Mouse (Mus musculus): ENCODE data around the gene Crtac1. TPM values are rescaled to one million over a fixed set of nuclear protein-coding genes. Genes with fewer than 3 reads are reported as not detected.

The Crtac1 gene
- total RNA-seq, 2 experiments from 2014 or later: 0.45 TPM; not detected in 1

GRCm38 (mm10) chr19:42331446-42331845 lies 100.1 kb downstream of the Crtac1 start:
- no peak for DNase-seq (ENCODE audit: low spot score)

- no peak for DNase-seq (ENCODE audit: low spot score)
Measured at GRCm38 (mm10) chr19:42328160-42328559, 103.4 kb downstream of the Crtac1 start.

DNA sequence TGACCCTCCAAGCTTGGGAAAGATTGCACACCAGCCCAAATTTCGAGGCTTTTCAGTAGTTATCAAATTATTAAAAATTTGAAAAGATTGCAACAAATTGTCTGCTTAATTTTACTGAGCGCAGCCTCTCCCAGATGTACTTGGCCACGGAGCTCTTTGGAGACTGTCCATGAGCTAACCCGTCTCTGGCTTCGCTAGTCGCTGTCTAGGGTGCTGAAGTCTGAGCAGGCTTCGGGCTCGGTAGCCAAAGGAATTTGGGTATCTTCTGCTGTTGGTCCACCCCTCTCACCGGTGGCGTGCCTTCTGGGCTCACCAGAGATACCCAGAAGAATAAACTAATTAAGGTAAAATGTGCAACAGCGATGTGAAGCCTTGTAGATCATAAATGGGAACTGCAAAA lies 105.7 kb downstream of the Crtac1 start:
- DNase-seq (ENCODE audit: low spot score): peak; percentile 63

- no peak for DNase-seq (ENCODE audit: low spot score)
Measured at GRCm38 (mm10) chr19:42322357-42323090, 109.1 kb downstream of the Crtac1 start.

DNA sequence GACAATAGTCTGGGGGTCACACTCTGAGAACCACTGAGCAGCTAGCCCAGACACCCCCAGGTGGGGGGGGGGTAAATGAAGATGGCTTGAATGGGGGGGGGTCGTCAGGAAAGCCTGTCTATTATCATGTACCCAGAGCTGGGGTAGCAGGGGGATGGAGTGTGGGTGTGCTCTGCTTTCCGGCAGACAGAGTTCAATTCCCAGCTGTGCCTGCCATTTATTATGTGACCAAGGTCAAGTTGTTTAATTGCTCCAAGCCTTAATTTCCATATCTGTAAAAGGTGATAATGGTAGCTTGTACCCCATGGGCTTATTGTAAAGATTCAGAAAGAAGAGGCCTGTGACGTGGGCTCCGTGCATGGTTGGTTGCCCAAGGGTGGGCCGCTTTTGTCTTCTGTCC lies 109.6 kb downstream of the Crtac1 start:
- no peak for DNase-seq (ENCODE audit: low spot score)

DNA sequence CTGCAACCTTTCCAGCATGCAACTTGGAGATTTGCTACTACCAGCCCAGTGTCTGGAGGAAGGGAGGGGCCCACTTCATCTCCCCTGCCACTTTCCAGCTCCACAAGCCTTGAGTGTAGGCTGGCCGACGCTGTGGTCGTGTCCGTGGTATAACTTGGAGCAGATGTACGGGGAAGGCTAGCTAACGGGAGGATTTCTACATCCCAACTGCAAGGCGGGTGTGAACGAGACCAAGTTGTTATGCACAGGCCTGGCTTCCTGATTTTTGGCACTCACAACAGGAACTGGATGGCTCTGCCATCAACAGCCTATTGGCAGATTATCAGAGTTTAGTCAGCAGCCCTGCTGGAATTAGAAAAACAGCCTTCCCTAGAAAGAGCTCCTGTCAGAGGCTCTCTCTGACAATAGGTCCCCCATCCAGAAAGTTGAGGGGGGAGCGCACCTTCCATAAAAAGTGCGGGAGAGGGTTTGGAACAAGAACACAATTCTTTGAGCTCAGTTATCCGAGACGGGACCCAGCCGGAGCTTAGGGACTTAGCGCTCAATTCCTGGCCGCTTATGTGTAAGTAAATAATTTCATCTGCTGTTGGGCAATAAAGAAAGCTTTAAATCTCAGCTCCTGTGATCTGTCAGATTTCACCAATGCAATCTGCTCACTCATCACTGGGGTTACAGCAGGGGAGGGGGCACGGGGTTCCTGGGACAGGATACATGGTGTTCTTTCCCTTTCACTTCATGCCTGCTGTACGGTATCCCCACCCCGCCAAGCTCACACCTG lies 113.7 kb downstream of the Crtac1 start:
- DNase-seq (ENCODE audit: low spot score): peak; percentile 8

- DNase-seq (ENCODE audit: low spot score): no peak
Measured at GRCm38 (mm10) chr19:42316998-42317397, 114.6 kb downstream of the Crtac1 start.

- peak; percentile 22 for DNase-seq (ENCODE audit: low spot score)
Measured at GRCm38 (mm10) chr19:42316525-42316924, 115.1 kb downstream of the Crtac1 start.

DNA sequence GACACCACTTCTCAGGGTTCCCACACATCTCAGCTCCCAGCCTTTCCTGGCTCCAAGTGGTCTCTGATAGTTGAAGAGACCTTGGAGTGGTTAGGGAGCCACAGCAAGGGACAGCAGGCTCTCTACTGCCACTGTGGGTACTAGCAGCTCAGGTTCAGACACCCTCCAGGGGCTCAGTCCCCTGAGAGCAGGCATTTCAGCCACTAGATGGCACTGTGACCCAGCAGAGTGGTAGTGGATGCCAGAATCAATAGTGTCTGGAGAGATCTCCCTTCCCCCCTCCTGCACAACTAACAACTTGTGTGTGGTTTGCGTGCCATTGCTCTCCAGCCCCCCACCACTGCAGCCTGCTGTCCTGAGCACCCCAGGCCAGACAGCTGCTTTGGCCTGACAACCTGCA lies 115.7 kb downstream of the Crtac1 start:
- DNase-seq (ENCODE audit: low spot score): peak; percentile 50

DNA sequence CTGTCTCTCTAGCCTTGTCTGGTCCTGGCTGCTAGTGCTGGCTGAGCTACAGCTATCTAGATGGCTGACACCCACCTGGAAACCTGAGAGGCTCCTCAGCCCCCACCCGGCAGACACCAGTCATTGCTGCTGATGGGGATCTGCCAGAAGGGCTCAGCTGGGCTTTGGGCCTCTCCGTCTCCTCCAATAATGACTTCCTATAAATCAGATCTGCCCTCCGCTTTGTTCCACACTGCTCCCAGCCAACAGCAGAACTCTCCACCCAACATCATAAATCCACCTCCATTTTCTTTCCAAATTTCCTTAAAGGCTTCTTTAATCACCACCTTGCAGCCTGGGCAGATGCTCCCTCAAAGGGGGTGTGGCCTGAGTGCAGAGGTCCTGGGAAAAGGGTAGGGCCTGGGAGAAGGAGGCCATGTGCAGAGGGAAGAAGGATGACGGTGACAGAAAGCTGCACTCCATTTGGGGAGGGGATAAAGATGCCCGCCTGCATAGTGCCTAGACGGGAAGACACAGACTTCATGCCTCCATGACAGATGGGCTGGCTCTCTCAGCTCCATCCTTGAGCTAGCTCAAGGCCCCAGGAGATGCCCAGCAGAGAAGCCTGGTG lies 116.4 kb downstream of the Crtac1 start:
- DNase-seq (ENCODE audit: low spot score): no peak

DNA sequence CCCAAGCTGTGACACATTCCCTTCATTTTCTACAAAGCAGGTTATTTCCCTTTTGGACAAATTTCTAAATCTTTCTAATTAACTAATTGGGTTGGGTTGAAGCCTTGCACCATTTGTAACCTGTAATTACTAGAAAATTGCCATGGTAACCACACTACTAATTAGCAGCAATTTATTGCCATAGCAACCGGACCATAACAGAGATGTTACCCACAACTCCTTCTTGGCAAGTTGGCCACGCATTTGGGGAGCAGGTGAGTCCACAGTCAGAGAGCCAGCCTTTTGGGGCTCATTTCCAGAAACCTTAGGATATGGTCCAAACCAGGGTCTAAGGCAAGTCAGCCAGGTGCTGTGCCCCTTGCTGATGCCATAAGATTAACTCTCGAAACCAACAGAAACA lies 119.4 kb downstream of the Crtac1 start:
- no peak for DNase-seq (ENCODE audit: low spot score)

GRCm38 (mm10) chr19:42311332-42311731 lies 120.3 kb downstream of the Crtac1 start:
- no peak for DNase-seq (ENCODE audit: low spot score)

DNA sequence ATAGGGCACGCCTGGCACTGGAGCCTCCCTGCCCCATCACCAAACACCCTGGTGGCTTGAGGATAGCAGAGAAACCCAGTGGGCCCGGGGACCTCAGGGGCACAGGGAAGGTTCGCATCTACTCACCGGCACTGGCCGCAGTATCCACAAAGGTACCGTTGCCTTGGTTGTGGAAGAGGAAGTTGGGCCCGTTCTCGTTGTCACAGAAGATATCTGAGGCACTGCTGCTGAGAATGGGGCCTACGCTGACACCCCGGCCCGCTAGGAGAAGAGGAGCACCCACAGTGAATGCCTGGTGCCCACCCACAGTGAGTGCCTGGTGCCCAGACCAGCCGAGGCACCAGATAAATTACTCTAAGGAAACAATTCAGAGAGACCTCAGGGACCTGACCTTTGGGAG lies 122.7 kb downstream of the Crtac1 start:
- DNase-seq (ENCODE audit: low spot score): no peak

- no peak for DNase-seq (ENCODE audit: low spot score)
Measured at GRCm38 (mm10) chr19:42307019-42307418, 124.6 kb downstream of the Crtac1 start.

GRCm38 (mm10) chr19:42306202-42306601 lies 125.4 kb downstream of the Crtac1 start:
- no peak for DNase-seq (ENCODE audit: low spot score)

DNA sequence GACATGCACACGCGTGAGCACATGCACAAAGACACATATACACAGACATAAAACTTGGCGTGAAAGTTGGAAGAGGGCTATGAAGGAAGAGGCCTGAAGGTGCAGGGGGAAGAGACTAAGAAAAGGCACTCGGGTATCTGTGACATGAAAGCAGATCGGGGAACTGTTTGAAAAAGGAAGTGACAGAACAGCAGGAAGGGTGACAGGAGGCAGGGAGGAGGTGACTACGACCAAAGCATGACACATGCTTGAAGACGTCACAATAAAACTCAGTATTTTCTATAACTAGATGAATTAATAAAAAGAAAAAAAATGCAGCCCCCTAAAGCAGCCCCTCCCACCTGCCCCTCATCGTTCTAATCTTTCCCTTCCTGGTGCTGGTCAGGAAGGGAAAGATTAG lies 125.8 kb downstream of the Crtac1 start:
- DNase-seq (ENCODE audit: low spot score): no peak

- DNase-seq (ENCODE audit: low spot score): no peak
Measured at GRCm38 (mm10) chr19:42304506-42304905, 127.1 kb downstream of the Crtac1 start.

DNA sequence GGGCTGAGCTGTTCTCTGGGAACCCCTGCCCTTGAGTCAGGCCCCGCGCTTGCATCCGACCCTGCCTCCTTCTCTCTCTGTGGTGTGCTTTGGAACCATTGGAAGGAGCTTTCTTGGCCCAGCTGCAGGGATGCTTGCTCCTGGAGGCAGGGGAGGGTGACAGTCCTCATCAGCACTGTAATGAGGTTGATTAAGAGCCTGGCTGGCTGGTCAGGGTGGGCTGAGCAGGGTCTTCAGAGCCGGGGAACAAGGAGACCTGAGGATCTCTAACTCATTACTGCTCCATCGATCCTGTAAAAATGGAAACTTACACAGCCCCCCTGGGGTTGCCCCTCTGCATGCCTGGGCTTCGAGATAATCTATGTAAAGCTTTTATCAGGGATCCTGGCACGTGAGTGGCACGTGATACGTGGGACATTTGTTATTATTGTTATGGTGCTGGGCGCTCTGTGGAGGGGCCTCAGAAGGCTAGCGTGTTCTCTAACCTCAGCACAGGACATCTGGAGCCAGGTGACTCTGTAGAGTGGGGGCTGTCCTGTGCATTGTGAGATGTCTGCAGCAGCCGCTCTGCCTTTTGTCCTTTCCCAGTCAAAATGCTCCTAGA lies 128.3 kb downstream of the Crtac1 start:
- no peak for DNase-seq (ENCODE audit: low spot score)

GRCm38 (mm10) chr19:42293216-42293615 lies 138.4 kb downstream of the Crtac1 start:
- no peak for DNase-seq (ENCODE audit: low spot score)

DNA sequence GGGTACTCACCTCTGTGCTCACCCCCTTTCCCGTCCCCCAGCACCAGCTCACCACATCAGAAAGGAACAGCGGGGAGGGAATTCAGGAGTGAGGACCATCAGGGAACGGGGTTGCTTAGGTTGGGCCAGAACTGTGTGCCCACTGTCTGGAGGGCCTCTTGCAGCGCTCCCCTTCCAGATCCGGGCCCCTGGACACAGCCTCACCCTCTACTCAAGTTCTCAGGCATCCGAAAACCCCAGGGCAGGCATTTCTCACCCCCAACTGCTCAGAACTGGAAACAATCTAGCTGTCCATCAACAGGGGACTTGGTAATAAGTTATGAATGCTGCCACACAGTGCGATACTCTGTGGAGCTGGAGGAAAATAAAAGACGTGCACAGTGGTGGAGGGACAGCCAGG lies 139.5 kb downstream of the Crtac1 start:
- no peak for DNase-seq (ENCODE audit: low spot score)

GRCm38 (mm10) chr19:42290954-42291661 lies 140.5 kb downstream of the Crtac1 start:
- no peak for DNase-seq (ENCODE audit: low spot score)

All from gastrocnemius, adult 18-20 months (tissue).